Mouse (Mus musculus) limb, embryonic 11.5 days (tissue): ENCODE results near the gene Tatdn2. TPM values are rescaled to one million over a fixed set of nuclear protein-coding genes. Genes with fewer than 3 reads are reported as not detected.

Experiments
- ATAC-seq: fragments of 200-750 bp; cut with Nextera tagmentation; 2 replicates; pipeline ENCODE4 v1.8.0; 2017; ENCODE audit warnings: low read depth; ENCODE audit not compliant: insufficient number of reproducible peaks, low FRiP score, low TSS enrichment
- DNase-seq: peaks from one replicate; pipeline ENCODE4 v3.0.0-alpha.2; 2015; ENCODE audit warnings: low spot score
- H3K27ac ChIP-seq: fragments of 300-500 bp; sonication (generic); replicated peaks from 2 replicates; pipeline ENCODE4 v1.5.1; 2014; ENCODE audit warnings: low read depth, mild to moderate bottlenecking, low read length
- H3K27me3 ChIP-seq: fragments of 300-500 bp; sonication (generic); 2 replicates; pipeline ENCODE4 v1.6.1; 2014; ENCODE audit warnings: mild to moderate bottlenecking, low read length, mixed read lengths; ENCODE audit not compliant: control insufficient read depth, insufficient read depth
- H3K36me3 ChIP-seq: fragments of 300-500 bp; sonication (generic); 2 replicates; pipeline ENCODE4 v1.6.1; 2014; ENCODE audit warnings: mild to moderate bottlenecking, low read length, moderate library complexity, mixed read lengths; ENCODE audit not compliant: control insufficient read depth, insufficient read depth
- H3K4me1 ChIP-seq: fragments of 300-500 bp; sonication (generic); 2 replicates; pipeline ENCODE4 v1.6.1; 2014; ENCODE audit warnings: low read length, mixed read lengths; ENCODE audit not compliant: control insufficient read depth, insufficient read depth
- H3K4me2 ChIP-seq: fragments of 300-500 bp; sonication (generic); 2 replicates; pipeline ENCODE4 v1.6.1; 2014; ENCODE audit warnings: low read depth, mild to moderate bottlenecking, moderate library complexity; ENCODE audit not compliant: severe bottlenecking
- H3K4me3 ChIP-seq: fragments of 300-500 bp; sonication (generic); 2 replicates; pipeline ENCODE4 v1.5.1; 2014; ENCODE audit warnings: low read depth, low read length
- H3K9ac ChIP-seq: fragments of 300-500 bp; sonication (generic); 2 replicates; pipeline ENCODE4 v1.6.1; 2014; ENCODE audit warnings: mild to moderate bottlenecking, low read length
- H3K9me3 ChIP-seq: fragments of 300-500 bp; sonication (generic); 2 replicates; pipeline ENCODE4 v1.6.1; 2016; ENCODE audit warnings: low read length; ENCODE audit not compliant: control insufficient read depth
- WGBS: fragments of 180-500 bp; shearing (Covaris S2); extraction: QIAGEN DNeasy Blood & Tissue Kit; methylation state at CpG from one replicate; pipeline ENCODE4 v1.1.7; 2014; 5-methylcytosine and 5-hydroxymethylcytosine counted together
- polyA plus RNA-seq: library from polyadenylated mRNA; unstranded; fragments of >200 nt; fragmentation: Nextera tagmentation; extraction: Ambion mirVana; gene quantifications from 2 replicates; pipeline ENCODE4 v1.2.1, GENCODE M21; 2014

Tatdn2 gene
- polyA plus RNA-seq, 1 experiment from 2014 or later = 1.1 TPM

GRCm38 (mm10) chr6:113740236-113741217 is 43.7 kb downstream of the Tatdn2 start, which contains the start of gene Sec13:
TSS of gene Sec13 (minus strand) at chr6:113740743.
- ATAC-seq (peak; percentile 81; the same call in 1 of the 2 replicates), DNase-seq (peak; percentile 93)
- Histone ChIP-seq H3K9me3 (no peaks in the 10 kb centered on the region), H3K36me3 (peaks cover 12% of the 10 kb centered on the region), H3K4me3 (peak within 1 kb of the TSS; percentile 87), H3K4me2 (peak within 1 kb of the TSS; percentile 88), H3K27me3 (no peaks in the 10 kb centered on the region), H3K9ac (peak within 1 kb of the TSS; percentile 93), H3K4me1 (no peaks in the 10 kb centered on the region; the same call in 1 of the 2 replicates), H3K27ac (no peak within 1 kb of the TSS)
- 8% methylated on average over 41 of the region's 41 CpGs for WGBS

GRCm38 (mm10) chr6:113741425-113741824 is 44.6 kb downstream of the Tatdn2 start:
- 65% methylated on average over 2 of the region's 2 CpGs for WGBS
- Histone ChIP-seq H3K9ac (no peak overlapping the region), H3K36me3 (peaks cover 4% of the 10 kb centered on the region; the same call in 1 of the 2 replicates), H3K4me3 (no peak overlapping the region), H3K4me1 (no peaks in the 10 kb centered on the region; the same call in 1 of the 2 replicates), H3K27ac (no peak overlapping the region), H3K4me2 (no peak overlapping the region), H3K27me3 (no peaks in the 10 kb centered on the region), H3K9me3 (no peaks in the 10 kb centered on the region)
- DNase-seq (no peak), ATAC-seq (no peak)

- WGBS = 76% methylated on average over 1 of the region's 1 CpGs
- Histone ChIP-seq H3K4me1 (no peaks in the 10 kb centered on the region; the same call in 1 of the 2 replicates), H3K9ac (no peak overlapping the region), H3K9me3 (no peaks in the 10 kb centered on the region), H3K27ac (no peak overlapping the region), H3K4me2 (no peak overlapping the region), H3K4me3 (no peak overlapping the region), H3K36me3 (peaks cover 4% of the 10 kb centered on the region; the same call in 1 of the 2 replicates), H3K27me3 (peaks cover under 1% of the 10 kb centered on the region; the same call in 1 of the 2 replicates)
- DNase-seq (no peak), ATAC-seq (no peak)
Measured at GRCm38 (mm10) chr6:113742321-113742720, 45.5 kb downstream of the Tatdn2 start.

GRCm38 (mm10) chr6:113743111-113743510 is 46.3 kb downstream of the Tatdn2 start:
- Histone ChIP-seq H3K4me1 (no peaks in the 10 kb centered on the region; the same call in 1 of the 2 replicates), H3K4me2 (no peak overlapping the region), H3K9ac (no peak overlapping the region), H3K9me3 (no peaks in the 10 kb centered on the region), H3K27me3 (peaks cover 2% of the 10 kb centered on the region; the same call in 1 of the 2 replicates), H3K27ac (no peak overlapping the region), H3K36me3 (peaks cover 2% of the 10 kb centered on the region; the same call in 1 of the 2 replicates), H3K4me3 (no peak overlapping the region)
- DNase-seq (no peak), ATAC-seq (no peak)
- 60% methylated on average over 1 of the region's 1 CpGs for WGBS

GRCm38 (mm10) chr6:113745117-113745516 is 48.3 kb downstream of the Tatdn2 start:
- ATAC-seq = no peak
- no peaks in the 10 kb centered on the region for H3K4me1 ChIP-seq

GRCm38 (mm10) chr6:113747284-113747683 is 50.4 kb downstream of the Tatdn2 start:
- Histone ChIP-seq H3K4me1 (no peaks in the 10 kb centered on the region), H3K4me3 (no peak overlapping the region), H3K9ac (no peak overlapping the region), H3K4me2 (no peak overlapping the region), H3K27me3 (peaks cover 6% of the 10 kb centered on the region; the same call in 1 of the 2 replicates), H3K27ac (no peak overlapping the region), H3K9me3 (no peaks in the 10 kb centered on the region), H3K36me3 (no peaks in the 10 kb centered on the region)
- DNase-seq (no peak), ATAC-seq (no peak)
- 87% methylated on average over 14 of the region's 14 CpGs for WGBS

More at GRCm38 (mm10) chr6:113745117-113745516, 48.3 kb downstream of the Tatdn2 start:
- Histone ChIP-seq H3K4me2 (no peak overlapping the region), H3K36me3 (no peaks in the 10 kb centered on the region), H3K9me3 (no peaks in the 10 kb centered on the region), H3K27me3 (peaks cover 6% of the 10 kb centered on the region; the same call in 1 of the 2 replicates), H3K27ac (no peak overlapping the region), H3K4me3 (no peak overlapping the region), H3K9ac (no peak overlapping the region)
- no peak for DNase-seq

- H3K9ac ChIP-seq = no peak overlapping the region
Measured at GRCm38 (mm10) chr6:113748351-113748750, 51.5 kb downstream of the Tatdn2 start.

GRCm38 (mm10) chr6:113749119-113749685 is 52.4 kb downstream of the Tatdn2 start:
- Histone ChIP-seq H3K27me3 (peaks cover 6% of the 10 kb centered on the region; the same call in 1 of the 2 replicates), H3K27ac (no peak overlapping the region), H3K9me3 (no peaks in the 10 kb centered on the region), H3K36me3 (no peaks in the 10 kb centered on the region), H3K4me3 (no peak overlapping the region), H3K4me1 (no peaks in the 10 kb centered on the region), H3K9ac (no peak overlapping the region), H3K4me2 (no peak overlapping the region)
- ATAC-seq (no peak), DNase-seq (no peak)
- 64% methylated on average over 17 of the region's 17 CpGs for WGBS

More at GRCm38 (mm10) chr6:113748351-113748750, 51.5 kb downstream of the Tatdn2 start:
- no peak overlapping the region for H3K4me3 ChIP-seq
- no peaks in the 10 kb centered on the region for H3K4me1 ChIP-seq
- H3K36me3 ChIP-seq = no peaks in the 10 kb centered on the region
- no peak overlapping the region for H3K27ac ChIP-seq
- peaks cover 6% of the 10 kb centered on the region; the same call in 1 of the 2 replicates for H3K27me3 ChIP-seq
- H3K4me2 ChIP-seq = no peak overlapping the region
- H3K9me3 ChIP-seq = no peaks in the 10 kb centered on the region
- DNase-seq (peak; percentile 28), ATAC-seq (no peak)
- 28% methylated on average over 26 of the region's 26 CpGs for WGBS
